Mouse (Mus musculus) heart, adult 9 months (tissue): ENCODE results near the gene BC048403.
"Not testable (repeated sequence)": the region's sequence is repeated elsewhere in the genome, so short reads cannot be mapped to it uniquely, and the experiment has no call there.

Experiments
- DNase-seq, 2 experiments: peaks; one replicate each; pipeline ENCODE4 v3.0.0; 2022; ENCODE audit warnings: low spot score in 2 of 2

Gene BC048403

DNA sequence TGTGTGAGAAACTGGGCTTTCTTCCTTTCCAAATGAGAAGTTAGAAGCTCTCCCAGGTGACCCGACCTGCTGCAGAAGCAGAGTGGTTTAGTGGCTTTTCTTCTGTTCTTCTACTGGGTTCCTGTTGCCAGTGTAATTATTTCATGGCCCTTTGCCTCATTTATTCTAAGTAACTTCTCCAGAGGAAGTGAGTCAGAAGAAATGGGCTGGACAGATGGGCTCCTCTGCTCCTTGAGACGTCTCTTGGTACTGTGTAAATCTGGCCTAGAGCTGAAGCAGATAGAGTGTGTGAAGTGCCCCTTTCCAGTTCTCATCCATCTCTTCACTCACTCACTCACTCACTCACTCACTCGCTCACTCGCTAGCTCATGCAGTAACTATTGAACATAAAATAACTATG lies 16.9 kb downstream of the BC048403 start:
- DNase-seq = no peak

GRCm38 (mm10) chr10:121759095-121759494 lies 19.4 kb downstream of the BC048403 start:
- no peak for DNase-seq

GRCm38 (mm10) chr10:121762141-121762540 lies 22.4 kb downstream of the BC048403 start:
- no peak for DNase-seq

- DNase-seq = no peak
These were observed 23.5 kb downstream of the BC048403 start for GRCm38 (mm10) chr10:121763191-121763590.

- no peak for DNase-seq
These were observed 24.9 kb downstream of the BC048403 start for GRCm38 (mm10) chr10:121764469-121765173.

DNA sequence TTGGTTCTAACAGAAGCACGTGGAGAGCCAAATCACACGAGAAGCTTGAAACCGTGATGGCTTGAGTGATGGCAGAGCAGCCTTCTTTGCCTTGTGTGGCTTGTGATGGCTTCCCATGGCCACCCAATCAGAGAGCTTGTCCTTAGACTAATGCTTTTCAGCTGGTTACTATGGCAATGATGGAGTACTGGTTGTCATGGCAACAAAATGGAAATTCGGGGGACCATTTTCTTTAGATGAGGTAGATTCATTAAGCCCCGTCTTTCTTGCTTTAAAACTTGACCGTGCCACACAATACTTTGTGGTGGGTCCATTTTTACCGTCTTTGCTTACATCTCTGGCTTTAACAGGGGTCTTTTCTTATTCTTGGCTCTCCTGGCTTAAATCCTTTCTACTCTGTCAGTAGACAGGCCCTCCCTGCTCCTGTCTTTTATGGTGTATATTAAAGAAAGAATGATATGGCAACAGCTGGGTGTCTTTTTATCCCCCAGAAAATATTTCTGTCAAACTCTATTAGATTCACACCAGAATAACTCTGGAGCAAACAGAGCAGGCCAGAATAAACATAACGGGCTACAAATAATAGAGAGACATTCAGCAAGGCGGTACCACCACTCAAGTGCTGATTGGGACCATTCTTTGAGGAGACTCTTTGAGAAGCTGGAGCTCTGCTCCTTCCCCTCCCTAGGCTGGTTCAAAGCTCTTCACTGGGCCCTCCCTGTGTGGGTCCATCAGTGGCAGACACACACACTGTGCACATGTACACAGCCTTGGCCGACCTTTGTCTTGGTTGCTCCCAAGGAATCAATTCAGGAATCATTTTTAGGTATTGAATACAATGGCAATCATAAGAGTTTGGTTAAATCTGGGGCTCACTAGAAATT lies 25.7 kb downstream of the BC048403 start:
- DNase-seq = no peak

DNA sequence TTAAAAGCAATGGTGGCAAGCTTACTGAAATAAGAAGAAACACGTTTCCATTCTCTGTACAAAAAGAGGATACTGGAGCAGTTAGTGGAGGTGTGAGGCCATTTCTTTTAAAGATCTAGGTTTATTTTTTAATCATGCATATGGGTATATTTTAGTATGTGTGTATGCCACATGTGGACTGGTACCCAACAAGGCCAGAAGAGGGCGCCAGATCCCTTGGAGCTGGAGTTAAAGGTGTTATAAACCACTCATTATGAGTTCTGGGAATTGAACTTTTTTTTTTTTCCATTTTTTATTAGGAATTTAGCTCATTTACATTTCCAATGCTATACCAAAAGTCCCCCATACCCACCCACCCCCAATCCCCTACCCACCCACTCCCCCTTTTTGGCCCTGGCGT lies 27.6 kb downstream of the BC048403 start:
- DNase-seq = not testable (repeated sequence)

DNA sequence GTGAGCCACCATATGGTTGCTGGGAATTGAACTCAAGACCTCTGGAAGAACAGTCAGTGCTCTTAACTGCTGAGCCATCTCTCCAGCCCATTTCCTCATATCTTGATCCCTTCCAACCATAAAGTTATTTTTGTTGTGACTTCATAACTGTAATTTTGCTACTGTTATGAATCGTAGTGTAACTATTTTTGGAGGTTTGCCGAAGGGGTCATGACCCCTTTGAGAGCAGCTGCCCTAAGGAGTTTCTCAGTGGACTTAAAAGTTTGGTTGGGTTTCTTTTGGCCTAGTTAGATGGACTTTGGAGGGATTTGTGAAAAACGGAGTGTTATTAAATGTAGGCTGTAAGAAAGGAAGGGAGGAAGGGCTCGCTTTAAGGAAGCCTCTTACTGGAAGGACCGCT lies 30.0 kb downstream of the BC048403 start:
- no peak for DNase-seq

GRCm38 (mm10) chr10:121770624-121771577 lies 31.2 kb downstream of the BC048403 start:
- DNase-seq = no peak

DNA sequence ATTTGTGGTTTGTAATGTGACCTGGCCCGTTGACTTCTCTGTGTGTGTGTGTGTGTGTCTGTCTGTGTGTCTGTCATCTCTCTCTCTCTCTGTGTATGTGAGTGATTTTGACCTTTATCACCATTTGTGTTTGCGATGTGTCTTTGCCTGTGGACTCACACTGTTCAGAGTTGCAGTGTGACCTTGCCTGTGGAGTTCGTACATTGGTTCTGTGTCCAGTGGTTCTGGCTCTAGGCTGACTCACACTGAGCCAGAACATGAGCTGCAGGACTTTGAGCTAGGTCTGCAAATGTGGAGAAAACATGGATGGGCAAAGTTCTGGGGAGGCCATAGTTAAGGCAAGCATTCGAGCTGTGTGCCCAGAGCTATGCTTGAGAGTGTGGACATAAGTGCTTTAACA lies 34.1 kb downstream of the BC048403 start:
- DNase-seq = no peak

- DNase-seq = no peak
These were observed 36.3 kb downstream of the BC048403 start for GRCm38 (mm10) chr10:121775990-121776389.

DNA sequence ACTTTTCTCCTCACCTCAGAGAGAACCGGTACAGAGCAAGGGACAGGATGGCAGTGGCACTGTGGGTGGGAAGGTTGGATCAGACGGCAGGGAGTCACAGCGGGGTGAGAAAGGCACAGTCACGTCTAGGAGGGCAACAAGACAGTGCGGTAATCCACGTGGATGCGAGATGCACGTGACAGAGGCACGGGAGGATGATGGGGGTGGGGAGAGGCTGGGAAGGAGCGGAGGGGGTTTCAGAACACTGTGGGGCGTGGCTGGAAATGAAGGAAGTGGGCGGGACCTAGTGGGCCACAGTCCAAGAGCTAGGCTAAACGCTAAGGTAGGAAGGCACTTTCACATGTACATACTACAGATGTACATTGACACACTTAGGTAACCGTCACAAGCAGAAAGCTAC lies 41.4 kb downstream of the BC048403 start:
- peak in 1 of 2 experiments; percentile 6 for DNase-seq

DNA sequence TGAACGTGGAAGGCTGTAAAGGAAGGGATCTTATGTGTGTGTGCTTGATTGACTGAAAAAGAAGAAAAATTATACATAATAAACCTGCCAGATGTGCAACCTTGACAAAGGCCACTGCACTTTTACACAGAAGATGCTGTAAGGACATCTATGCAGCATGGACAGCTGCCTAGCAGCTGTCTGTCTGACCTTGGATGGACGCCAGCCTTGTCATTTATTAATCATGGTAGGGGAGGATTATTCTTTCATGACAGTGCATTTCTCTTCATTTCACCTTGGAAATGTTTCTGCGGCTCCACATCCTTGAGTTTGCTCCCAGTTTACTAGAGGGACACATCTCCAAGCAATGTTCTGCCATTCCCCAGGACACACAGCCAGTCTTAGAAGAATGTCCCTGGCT lies 48.8 kb downstream of the BC048403 start:
- no peak for DNase-seq

- no peak for DNase-seq
These were observed 50.3 kb downstream of the BC048403 start for GRCm38 (mm10) chr10:121790078-121790477.

DNA sequence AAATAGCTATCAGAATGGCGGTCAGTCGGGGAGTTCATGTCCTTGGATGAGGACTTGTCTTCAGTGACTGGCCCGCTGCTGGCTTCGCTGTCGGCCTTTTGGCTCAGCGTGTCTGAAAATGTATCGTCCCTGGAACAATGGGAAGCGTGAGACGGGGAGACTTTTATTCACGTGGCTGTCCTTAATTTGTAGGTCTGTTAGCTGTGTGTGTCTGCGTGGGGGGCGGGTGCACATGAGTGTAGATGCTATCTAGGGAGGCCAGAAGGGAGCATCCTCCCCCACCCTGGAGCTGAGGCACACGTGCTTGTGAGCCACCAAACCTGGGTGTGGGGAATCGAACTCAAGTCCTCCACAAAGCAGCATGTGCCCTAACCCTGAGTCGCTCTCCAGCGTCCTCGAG lies 52.9 kb downstream of the BC048403 start:
- no peak for DNase-seq

DNA sequence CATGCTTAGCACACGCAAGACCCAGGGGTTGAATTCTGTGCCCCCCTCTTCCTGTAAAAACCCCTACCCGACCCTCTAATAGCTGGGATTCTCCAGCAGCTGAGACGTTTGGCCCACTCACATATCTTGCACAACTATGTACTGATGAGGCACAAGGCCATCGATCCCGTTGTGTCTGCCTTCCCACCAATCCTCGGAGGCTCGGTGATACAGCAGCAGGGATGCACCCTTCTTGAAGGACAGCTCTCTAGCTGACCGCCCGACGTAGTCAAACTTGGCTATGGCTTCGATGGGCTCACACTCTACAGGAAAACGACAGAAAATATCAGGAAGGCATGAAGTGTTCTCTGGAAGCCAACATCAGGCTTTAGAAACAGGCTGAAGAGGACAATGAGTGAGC lies 54.7 kb downstream of the BC048403 start:
- no peak for DNase-seq

DNA sequence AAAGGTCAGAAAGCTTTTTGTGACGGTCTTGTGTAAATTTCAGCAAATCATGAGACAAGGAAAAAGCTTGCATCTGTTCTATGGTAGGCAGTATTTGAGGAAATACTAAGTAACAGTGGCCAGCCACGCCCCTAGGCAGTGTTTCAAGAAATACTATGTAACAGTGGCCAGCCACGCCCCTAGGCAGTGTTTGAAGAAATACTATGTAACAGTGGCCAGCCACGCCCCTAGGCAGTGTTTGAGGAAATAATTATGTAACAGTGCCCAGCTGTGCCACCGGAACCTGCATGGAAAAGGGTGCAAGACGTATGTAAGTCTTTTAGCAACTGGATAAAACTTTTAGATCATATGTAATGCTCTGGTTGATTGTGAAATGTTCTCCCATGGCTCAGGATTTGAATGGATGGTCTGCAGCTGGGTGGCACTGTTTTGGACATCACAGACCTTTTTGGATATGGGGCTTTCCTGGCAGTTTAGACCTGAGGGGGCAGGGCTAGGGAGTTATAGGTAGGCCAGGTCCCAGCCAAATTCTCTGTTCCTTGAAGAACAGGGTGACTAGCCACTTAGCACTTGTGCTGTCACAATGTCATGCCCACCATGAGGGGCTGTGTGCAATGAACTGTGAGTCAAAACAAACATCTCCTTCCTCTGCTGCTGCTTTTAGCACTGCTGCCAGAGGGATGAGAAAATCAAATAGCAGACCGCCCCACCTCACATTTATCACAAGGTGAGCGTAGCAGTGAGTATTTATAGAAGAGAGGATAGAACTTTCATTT lies 56.5 kb downstream of the BC048403 start:
- peak; percentile 11 to 12 for DNase-seq

DNA sequence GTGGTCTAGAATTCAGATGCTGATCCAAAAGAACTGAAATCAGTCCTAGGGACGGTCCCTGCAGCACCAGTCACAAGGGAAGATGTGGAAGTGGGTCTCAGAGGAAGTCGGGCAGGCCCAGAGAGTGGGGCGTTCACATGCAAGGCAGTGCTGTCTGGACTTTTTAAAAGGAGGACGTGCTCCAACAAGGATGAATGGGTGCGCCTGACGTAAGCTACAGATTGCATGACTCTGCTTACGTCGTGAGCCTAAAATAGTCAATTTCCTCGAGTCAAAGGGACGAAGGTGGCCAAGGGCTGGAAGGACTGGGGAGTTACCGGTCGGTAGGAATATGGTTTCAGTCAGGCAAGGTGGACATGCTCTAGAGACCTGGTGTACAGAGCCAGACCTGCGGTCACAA lies 60.3 kb downstream of the BC048403 start:
- no peak for DNase-seq
